Mouse (Mus musculus): ENCODE results near the gene Fam19a4. TPM values are rescaled to one million over a fixed set of nuclear protein-coding genes. Genes with fewer than 3 reads are reported as not detected.

Gene Fam19a4
- 0.05 and 0.08 TPM in 2 replicates for polyA plus RNA-seq (2015; fragmentation: Nextera tagmentation; extraction: Ambion mirVana)

DNA sequence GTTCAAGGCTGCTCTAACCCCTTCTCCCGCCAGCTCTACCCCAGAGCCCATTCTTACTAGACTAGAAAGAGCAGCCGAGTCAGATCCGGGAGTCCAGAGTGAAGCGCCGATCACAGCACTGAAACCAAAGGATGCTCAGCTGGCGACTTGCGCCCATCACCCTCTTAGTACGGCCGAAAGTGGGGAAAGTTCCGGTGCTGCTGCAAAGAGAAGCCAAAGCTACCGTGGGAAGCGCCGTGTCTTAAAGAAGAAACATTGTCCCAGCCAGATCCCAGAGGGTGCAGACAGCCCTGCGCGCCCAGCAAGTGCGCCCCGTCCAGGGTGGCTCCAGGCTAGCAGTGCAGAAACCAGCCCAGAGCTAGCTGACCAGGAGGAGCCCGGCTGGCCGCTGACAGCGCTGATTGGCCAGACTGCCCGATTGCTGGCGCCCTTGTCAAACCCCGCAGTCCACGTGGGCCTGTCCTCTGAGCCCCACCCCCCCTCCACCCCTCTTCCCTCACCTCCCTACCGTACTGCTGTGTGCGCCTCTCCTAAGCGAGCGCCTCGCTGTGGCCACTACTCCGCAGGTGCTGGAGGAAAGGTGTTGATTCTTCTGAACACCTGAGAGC lies at the start of gene Fam19a4:
Gene Fam19a4 (minus strand): TSS at position 340 of the 608 bp plus-strand sequence.
- Histone ChIP-seq H3K36me3 (ENCODE audit: control insufficient read depth, insufficient read depth) (no peaks in the 10 kb centered on the region), H3K4me3 (ENCODE audit: low read depth, low read length) (peak within 1 kb of the TSS; percentile 39), H3K4me1 (replicated peaks; ENCODE audit: control insufficient read depth, insufficient read depth, low read length) (no peaks in the 10 kb centered on the region), H3K9ac (ENCODE audit: low read depth, low read length) (no peak within 1 kb of the TSS), H3K4me2 (replicated peaks; ENCODE audit: low read depth) (peak within 1 kb of the TSS; percentile 66), H3K27ac (ENCODE audit: low read depth, low read length) (no peak within 1 kb of the TSS), H3K27me3 (replicated peaks; ENCODE audit: control insufficient read depth, insufficient read depth, low read length) (peaks cover 23% of the 10 kb centered on the region), H3K9me3 (ENCODE audit: control insufficient read depth) (no peaks in the 10 kb centered on the region)
- no peak for TF ChIP-seq CTCF (IDR thresholded peaks at IDR 0.05; ENCODE audit: low read depth)
- 1% methylated on average over 30 of the region's 30 CpGs for WGBS
- peak; percentile 22; the same call in 1 of the 2 replicates for ATAC-seq

- Histone ChIP-seq H3K4me2 (replicated peaks; ENCODE audit: low read depth) (no peak overlapping the region), H3K9ac (ENCODE audit: low read depth, low read length) (no peak overlapping the region), H3K4me3 (ENCODE audit: low read depth, low read length) (no peak overlapping the region), H3K4me1 (replicated peaks; ENCODE audit: control insufficient read depth, insufficient read depth, low read length) (no peaks in the 10 kb centered on the region), H3K9me3 (ENCODE audit: control insufficient read depth) (no peaks in the 10 kb centered on the region), H3K36me3 (ENCODE audit: control insufficient read depth, insufficient read depth) (peaks cover 3% of the 10 kb centered on the region; the same call in 1 of the 2 replicates), H3K27ac (ENCODE audit: low read depth, low read length) (no peak overlapping the region), H3K27me3 (replicated peaks; ENCODE audit: control insufficient read depth, insufficient read depth, low read length) (no peaks in the 10 kb centered on the region)
- ATAC-seq: no peak
- 22% methylated on average over 2 of the region's 2 CpGs for WGBS
- peak; percentile 90 for TF ChIP-seq CTCF (IDR thresholded peaks at IDR 0.05; ENCODE audit: low read depth)
Measured at GRCm38 (mm10) chr6:97106777-97107176, 46.6 kb upstream of the Fam19a4 start.

- H3K27me3 ChIP-seq (replicated peaks; ENCODE audit: control insufficient read depth, insufficient read depth, low read length): no peaks in the 10 kb centered on the region
- H3K9me3 ChIP-seq (ENCODE audit: control insufficient read depth): no peaks in the 10 kb centered on the region
- no peak overlapping the region for H3K9ac ChIP-seq (ENCODE audit: low read depth, low read length)
- ATAC-seq: no peak
- H3K4me2 ChIP-seq (replicated peaks; ENCODE audit: low read depth): no peak overlapping the region
- TF ChIP-seq CTCF (IDR thresholded peaks at IDR 0.05; ENCODE audit: low read depth): no peak
- WGBS: 84% methylated on average over 8 of the region's 8 CpGs
- H3K27ac ChIP-seq (ENCODE audit: low read depth, low read length): no peak overlapping the region
- no peak overlapping the region for H3K4me3 ChIP-seq (ENCODE audit: low read depth, low read length)
- H3K36me3 ChIP-seq (ENCODE audit: control insufficient read depth, insufficient read depth): no peaks in the 10 kb centered on the region
- no peaks in the 10 kb centered on the region for H3K4me1 ChIP-seq (replicated peaks; ENCODE audit: control insufficient read depth, insufficient read depth, low read length)
Measured at GRCm38 (mm10) chr6:97106106-97106505, 45.9 kb upstream of the Fam19a4 start.

DNA sequence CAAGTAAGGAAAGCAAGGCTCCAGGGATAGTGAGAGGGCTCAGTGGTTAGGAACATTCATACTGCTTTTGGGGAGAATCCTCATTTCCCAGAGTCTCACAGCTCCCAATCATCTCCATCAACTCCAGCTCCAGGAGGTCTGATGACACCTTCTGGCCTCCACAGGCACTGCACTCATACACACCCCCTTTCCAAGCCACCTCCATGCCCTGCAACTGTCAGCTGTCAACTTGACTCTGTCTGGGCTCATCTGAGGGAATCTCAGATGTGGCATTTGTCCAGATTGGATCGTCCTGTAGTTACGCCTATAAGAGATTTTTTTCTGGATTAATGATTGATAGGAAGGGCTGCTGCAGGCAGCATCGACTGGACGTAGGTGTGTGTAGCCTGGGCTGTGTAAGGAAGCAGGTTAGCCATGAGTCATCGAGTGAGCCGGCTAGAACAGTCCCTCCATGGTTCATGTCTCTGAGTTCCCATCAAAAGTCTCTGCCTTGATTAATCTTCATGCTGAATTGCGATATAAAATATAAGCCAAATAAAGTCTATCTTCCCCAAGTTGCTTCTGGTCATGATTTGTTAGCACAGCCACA lies 44.1 kb upstream of the Fam19a4 start:
- Histone ChIP-seq H3K4me3 (ENCODE audit: low read depth, low read length) (no peak overlapping the region), H3K9me3 (ENCODE audit: control insufficient read depth) (no peaks in the 10 kb centered on the region), H3K36me3 (ENCODE audit: control insufficient read depth, insufficient read depth) (no peaks in the 10 kb centered on the region), H3K9ac (ENCODE audit: low read depth, low read length) (no peak overlapping the region), H3K27me3 (replicated peaks; ENCODE audit: control insufficient read depth, insufficient read depth, low read length) (no peaks in the 10 kb centered on the region), H3K4me2 (replicated peaks; ENCODE audit: low read depth) (no peak overlapping the region), H3K4me1 (replicated peaks; ENCODE audit: control insufficient read depth, insufficient read depth, low read length) (no peaks in the 10 kb centered on the region), H3K27ac (ENCODE audit: low read depth, low read length) (no peak overlapping the region)
- peak; percentile 71 for TF ChIP-seq CTCF (IDR thresholded peaks at IDR 0.05; ENCODE audit: low read depth)
- 47% methylated on average over 7 of the region's 7 CpGs for whole genome bisulfite sequencing
- ATAC-seq: peak; percentile 75

DNA sequence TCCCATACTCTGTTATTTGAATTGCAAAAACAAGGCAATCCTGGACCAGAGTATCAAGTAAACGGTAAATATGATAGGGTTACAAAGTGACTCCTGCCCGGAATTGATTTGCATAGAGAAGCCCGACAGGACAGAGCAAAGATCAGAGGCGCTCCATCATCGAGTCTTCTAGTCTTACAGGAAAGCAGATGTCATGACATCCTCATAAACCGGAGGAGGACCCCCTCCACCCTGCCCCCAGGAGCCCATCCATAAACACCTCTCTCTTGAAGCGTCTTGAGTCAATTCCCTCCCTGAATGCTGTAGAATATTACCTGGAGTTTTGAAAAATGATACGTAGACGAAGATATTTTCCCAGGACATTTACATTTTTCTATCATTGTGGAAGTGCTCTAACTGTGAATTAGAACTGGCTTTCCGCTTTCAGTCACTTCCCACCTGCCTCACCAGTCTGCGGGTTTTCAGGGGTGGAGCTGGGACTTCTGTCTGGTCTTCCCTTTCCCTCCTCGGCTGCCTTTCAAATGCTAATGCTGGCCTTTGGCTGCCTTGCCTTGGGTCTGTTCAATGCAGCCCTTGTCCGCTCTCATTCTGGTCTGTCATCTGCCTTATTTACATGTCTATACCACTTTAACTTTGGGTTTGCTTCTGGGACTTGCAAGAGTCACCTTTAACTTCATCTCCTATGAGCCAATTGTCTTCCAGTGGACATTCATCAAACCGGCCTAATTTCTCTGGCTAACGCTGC lies 41.9 kb upstream of the Fam19a4 start:
- TF ChIP-seq CTCF (IDR thresholded peaks at IDR 0.05; ENCODE audit: low read depth): no peak
- no peaks in the 10 kb centered on the region for H3K9me3 ChIP-seq (ENCODE audit: control insufficient read depth)
- H3K4me3 ChIP-seq (ENCODE audit: low read depth, low read length): no peak overlapping the region
- no peak for ATAC-seq
- H3K9ac ChIP-seq (ENCODE audit: low read depth, low read length): no peak overlapping the region
- no peaks in the 10 kb centered on the region for H3K36me3 ChIP-seq (ENCODE audit: control insufficient read depth, insufficient read depth)
- no peaks in the 10 kb centered on the region for H3K4me1 ChIP-seq (replicated peaks; ENCODE audit: control insufficient read depth, insufficient read depth, low read length)
- H3K27me3 ChIP-seq (replicated peaks; ENCODE audit: control insufficient read depth, insufficient read depth, low read length): no peaks in the 10 kb centered on the region
- no peak overlapping the region for H3K27ac ChIP-seq (ENCODE audit: low read depth, low read length)
- WGBS: 23% methylated on average over 15 of the region's 15 CpGs
- H3K4me2 ChIP-seq (replicated peaks; ENCODE audit: low read depth): no peak overlapping the region

DNA sequence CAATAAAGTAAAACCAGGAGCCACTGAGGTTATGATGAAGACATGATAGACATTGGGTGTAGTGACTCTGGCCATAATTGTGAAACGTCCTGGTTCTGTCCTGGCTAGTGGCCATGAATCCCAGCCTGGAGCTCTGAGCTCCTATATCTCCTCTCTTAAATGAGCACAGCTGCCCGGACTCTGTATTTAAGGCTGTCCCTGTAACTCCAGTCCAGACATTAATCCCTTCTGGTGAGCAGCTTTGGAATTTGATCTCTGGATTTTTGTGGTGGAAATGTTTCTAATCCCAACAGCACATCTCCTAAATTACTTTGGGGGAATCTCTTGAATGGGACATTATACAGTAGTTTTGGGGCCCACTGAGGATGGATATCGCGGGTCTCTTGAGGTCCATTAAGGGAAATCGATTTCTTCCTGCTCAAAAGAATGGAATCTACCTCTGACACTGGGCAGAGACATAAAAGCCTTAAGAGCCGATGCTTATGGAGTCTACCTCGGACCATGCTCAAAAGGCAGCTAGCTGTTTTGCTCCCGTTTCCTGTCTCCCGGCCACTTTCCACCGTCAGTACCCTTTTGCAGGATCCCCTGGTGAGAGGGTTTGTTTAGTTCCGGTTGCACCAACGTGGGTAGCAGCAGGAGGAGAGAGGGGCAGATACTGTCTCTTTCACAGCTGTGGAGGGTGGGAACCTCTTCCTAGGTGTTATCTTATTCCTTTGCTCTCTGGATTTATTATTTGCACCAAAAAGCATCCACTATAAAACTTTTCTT lies 41.2 kb upstream of the Fam19a4 start:
- H3K27me3 ChIP-seq (replicated peaks; ENCODE audit: control insufficient read depth, insufficient read depth, low read length): no peaks in the 10 kb centered on the region
- no peak for ATAC-seq
- H3K27ac ChIP-seq (ENCODE audit: low read depth, low read length): no peak overlapping the region
- H3K9ac ChIP-seq (ENCODE audit: low read depth, low read length): no peak overlapping the region
- H3K4me2 ChIP-seq (replicated peaks; ENCODE audit: low read depth): no peak overlapping the region
- no peaks in the 10 kb centered on the region for H3K4me1 ChIP-seq (replicated peaks; ENCODE audit: control insufficient read depth, insufficient read depth, low read length)
- no peak overlapping the region for H3K4me3 ChIP-seq (ENCODE audit: low read depth, low read length)
- H3K9me3 ChIP-seq (ENCODE audit: control insufficient read depth): no peaks in the 10 kb centered on the region
- 23% methylated on average over 12 of the region's 12 CpGs for WGBS
- H3K36me3 ChIP-seq (ENCODE audit: control insufficient read depth, insufficient read depth): no peaks in the 10 kb centered on the region
- TF ChIP-seq CTCF (IDR thresholded peaks at IDR 0.05; ENCODE audit: low read depth): no peak

Data from intestine, postnatal 0 days (tissue).